Mouse (Mus musculus): ENCODE measurements around the gene Osbpl10.

DNA sequence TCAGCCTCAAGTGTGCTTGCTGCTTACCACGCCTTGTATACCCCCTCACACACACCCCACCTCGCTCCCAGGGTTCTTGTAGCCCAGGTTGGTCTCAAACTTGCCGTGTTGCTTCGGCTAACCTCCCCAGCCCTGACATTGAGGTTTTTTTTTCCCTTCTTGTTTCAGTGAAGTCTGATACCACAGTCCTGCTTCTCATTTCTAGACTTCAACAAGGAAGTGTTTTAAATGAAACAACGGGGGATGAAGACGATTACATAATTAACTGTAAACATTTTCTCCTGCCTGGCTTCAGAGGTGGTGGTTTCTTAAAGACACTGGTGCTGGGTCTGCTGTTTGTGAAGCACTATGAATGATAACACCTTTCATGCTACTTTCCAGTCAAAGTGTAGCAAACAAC is 17.5 kb upstream of the Osbpl10 start:
- TF ChIP-seq CTCF (IDR thresholded peaks at IDR 0.05; ENCODE audit: low read depth) (no peak), EP300 (optimal IDR thresholded peaks at IDR 0.05) (no peak)

All from stomach, postnatal 0 days (tissue).